Mouse (Mus musculus): Measurements from ENCODE around the gene Tex22.

Gene Tex22

GRCm38 (mm10) chr12:113056089-113056488 is 18.2 kb upstream of the Tex22 start:
- no peak for DNase-seq (ENCODE audit: low read depth, low spot score)

- DNase-seq (ENCODE audit: low read depth, low spot score), result no peak
These were observed 14.1 kb upstream of the Tex22 start for GRCm38 (mm10) chr12:113060178-113060577.

GRCm38 (mm10) chr12:113061606-113062005 is 12.7 kb upstream of the Tex22 start:
- no peak for DNase-seq (ENCODE audit: low read depth, low spot score)

- DNase-seq (ENCODE audit: low read depth, low spot score), result no peak
These were observed 12.1 kb upstream of the Tex22 start for GRCm38 (mm10) chr12:113062201-113062600.

GRCm38 (mm10) chr12:113063700-113064099 is 10.6 kb upstream of the Tex22 start:
- no peak for DNase-seq (ENCODE audit: low read depth, low spot score)

- no peak for DNase-seq (ENCODE audit: low read depth, low spot score)
These were observed 6.3 kb upstream of the Tex22 start for GRCm38 (mm10) chr12:113068002-113068401.

GRCm38 (mm10) chr12:113069389-113069788 is 4.9 kb upstream of the Tex22 start:
- DNase-seq (ENCODE audit: low read depth, low spot score), result no peak

DNA sequence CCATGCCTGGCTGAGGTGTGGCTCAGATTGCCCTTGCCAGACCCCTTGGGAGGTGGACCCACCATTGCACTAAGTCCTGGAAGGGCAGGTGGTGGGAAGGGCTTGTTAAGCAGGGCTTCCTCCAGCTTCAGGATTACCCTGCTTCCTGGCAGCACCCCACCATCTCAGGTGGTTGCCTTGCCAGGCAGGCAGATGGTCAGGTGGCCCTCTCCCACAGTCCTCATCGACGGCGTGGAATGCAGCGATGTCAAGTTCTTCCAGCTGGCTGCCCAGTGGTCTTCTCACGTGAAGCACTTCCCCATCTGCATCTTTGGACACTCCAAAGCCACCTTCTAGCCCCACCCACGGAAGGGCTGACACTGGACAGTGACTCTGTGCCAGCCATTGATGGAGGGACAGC is 3.0 kb upstream of the Tex22 start:
- no peak for DNase-seq (ENCODE audit: low read depth, low spot score)

DNA sequence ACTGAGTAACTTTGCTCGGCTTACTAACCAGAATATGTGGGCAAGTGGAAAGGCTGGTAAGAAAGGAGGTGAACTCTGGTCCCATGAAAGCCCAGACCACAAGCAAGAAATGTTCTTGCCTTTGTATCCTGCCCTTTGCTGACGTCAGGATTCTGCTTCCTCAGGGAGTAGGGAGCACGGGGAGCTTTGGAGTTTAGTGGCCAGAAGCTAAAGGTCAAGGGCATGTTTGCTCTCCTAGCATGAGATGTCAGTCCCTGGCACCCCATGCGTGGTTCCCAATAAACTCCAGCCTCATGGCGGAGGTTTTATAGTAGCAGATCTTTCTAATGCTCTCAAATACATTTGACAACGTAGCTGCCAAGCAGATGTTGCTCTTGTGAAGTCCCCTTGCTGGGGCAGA is 2.5 kb upstream of the Tex22 start:
- DNase-seq (ENCODE audit: low read depth, low spot score), result no peak

- DNase-seq (ENCODE audit: low read depth, low spot score), result no peak
These were observed 628 bp upstream of the Tex22 start for GRCm38 (mm10) chr12:113073420-113074328.

DNA sequence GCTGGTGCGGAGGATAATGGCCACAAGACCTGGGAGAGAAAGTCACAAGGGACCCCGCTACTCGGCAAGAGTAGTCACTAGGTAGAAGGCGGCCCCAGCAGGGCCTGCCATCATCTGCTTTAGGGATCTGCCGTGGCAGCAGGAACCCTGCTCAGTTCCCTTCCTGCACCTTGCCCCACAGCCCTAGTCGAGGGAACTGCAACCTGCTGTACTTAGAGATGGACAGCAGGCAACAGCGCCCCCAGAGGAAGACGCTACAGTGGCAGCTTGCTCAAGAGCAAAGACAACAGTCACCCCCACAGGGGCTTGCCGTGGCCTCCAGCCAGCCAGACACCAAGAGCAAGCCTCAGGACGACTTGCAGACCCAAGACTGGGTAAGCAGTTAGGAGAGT is 757 bp downstream of the Tex22 start:
- peak; percentile 67 for DNase-seq (ENCODE audit: low read depth, low spot score)

GRCm38 (mm10) chr12:113075486-113075885 is 1.2 kb downstream of the Tex22 start:
- no peak for DNase-seq (ENCODE audit: low read depth, low spot score)

DNA sequence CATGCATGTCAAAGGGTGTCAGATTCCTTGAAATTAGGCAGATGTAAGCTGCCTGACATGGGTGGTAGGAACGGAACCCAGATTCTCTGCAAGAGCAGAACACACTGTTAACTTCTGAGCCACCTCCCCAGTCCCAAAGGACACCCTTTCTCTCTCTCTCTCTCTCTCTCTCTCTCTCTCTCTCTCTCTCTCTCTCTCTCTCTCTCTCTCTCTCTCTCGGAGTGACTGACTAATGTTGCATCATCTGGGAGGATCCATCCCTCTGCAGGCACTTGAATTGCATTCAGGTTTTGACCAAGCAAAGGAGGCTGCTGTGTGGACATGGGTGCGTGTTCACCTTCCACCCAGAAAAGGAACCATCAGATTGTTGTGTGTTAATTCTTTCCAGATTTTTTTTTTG is 13.0 kb downstream of the Tex22 start:
- no peak for DNase-seq (ENCODE audit: low read depth, low spot score)

DNA sequence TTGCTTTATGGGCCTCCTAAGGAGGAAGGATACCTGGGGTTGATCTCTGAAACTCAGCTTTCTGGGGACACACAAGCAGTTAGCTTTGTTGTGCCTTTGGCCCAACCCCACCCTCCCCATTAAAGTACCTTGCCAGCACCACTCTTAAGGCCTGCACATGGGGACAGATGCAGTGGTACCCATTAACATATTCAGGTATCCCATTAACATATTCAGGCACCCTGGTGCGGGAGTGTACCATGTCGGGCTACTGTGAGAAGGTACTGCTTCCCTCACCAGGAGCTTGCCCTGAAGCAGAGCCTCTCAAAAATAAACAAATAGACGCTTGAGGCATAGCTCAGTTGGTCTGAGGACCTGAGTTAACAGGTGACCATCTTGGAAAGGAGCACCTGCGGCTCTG is 13.7 kb downstream of the Tex22 start:
- no peak for DNase-seq (ENCODE audit: low read depth, low spot score)

GRCm38 (mm10) chr12:113089107-113089506 is 14.8 kb downstream of the Tex22 start:
- no peak for DNase-seq (ENCODE audit: low read depth, low spot score)

- DNase-seq (ENCODE audit: low read depth, low spot score), result no peak
These were observed 15.8 kb downstream of the Tex22 start for GRCm38 (mm10) chr12:113090053-113090452.

DNA sequence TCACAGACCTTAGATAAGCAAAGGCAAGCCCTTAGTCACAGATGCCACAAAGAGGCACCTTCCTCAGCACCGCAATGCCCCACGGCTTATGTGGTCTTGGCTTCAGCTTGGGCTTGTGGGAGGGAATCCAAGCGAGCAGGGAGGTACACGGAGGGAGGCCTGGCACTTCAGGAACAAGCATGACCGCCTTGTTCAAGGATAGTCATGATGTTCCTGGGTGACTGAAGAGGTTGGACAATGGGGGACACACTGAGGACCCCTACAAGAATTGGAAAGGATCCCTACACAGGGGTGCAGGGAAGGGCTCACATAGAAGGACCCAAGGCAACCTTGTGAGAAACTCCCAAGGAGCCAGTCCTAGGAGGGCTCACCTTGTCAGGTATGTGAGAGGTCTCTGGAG is 22.7 kb downstream of the Tex22 start:
- DNase-seq (ENCODE audit: low read depth, low spot score), result no peak

- no peak for DNase-seq (ENCODE audit: low read depth, low spot score)
These were observed 23.5 kb downstream of the Tex22 start, which contains the start of gene Mta1 for GRCm38 (mm10) chr12:113097749-113098281. Mta1 (plus strand) TSS chr12:113098278.

DNA sequence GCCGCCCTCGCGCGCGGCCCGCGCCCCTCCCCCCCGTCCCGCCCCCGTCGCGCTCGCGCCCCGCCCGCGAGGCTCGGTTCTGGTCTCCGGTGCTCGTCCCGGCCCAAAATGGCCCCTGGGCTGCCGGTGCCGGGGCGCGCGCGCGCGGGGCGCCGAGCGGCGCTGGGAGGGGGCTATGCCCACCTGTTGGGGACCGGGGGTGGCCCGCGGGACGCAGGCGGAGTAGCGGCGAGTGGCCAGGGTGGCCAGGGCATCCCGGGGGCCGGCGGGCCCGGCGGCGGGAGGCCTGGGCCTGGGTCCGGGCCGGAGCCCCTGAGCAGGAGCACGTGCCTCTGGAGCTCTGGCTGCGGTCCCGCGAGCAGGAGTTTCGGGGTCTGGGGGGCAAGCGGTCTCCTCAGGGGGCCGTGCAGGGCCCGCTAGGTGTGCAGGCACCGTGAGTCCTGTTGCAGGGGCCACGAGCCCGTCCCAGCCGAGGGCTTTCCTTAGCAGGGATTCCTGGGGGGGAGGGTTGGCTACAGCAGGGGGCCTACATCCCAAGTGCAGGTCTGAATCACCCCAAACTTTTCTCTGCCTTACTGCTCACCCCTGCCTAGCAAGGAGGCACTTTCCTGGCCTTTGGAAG is 24.3 kb downstream of the Tex22 start:
- no peak for DNase-seq (ENCODE audit: low read depth, low spot score)

DNA sequence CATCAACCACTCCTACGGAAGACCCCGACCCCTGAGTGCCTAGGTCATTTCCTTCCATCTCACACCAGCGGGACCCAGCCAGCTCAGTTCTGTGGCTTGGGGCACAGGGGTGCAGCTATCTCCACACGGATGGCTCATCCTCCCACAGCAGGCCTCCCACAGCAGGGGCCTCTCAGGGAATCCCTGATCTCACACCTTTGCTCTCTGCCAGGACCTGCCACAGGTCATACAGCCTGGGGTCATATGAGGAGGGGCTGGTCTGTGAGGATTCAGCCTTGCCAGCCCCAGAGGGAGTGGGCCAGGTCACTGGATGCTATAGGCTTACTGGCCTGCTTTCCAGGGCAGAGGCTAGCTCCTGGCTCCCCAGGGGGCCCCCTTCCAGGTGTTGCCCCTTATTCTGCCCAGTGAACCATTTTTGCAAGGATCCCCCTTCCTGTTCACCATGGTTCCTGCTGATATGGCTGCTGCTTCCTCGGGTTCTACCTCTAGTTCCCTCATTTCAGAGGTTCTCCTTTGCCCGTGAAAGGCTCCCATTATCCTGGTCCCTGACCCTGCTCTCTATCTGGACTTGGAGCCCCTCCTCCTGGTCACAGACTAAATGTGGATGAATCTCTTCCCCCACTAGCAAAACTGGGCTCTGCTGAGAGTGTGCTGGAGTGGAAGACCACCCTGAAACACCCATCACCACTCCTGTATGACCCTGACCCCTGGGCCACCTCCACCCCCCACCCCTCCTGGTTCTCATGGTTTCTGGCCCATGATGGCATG is 25.4 kb downstream of the Tex22 start:
- no peak for DNase-seq (ENCODE audit: low read depth, low spot score)

DNA sequence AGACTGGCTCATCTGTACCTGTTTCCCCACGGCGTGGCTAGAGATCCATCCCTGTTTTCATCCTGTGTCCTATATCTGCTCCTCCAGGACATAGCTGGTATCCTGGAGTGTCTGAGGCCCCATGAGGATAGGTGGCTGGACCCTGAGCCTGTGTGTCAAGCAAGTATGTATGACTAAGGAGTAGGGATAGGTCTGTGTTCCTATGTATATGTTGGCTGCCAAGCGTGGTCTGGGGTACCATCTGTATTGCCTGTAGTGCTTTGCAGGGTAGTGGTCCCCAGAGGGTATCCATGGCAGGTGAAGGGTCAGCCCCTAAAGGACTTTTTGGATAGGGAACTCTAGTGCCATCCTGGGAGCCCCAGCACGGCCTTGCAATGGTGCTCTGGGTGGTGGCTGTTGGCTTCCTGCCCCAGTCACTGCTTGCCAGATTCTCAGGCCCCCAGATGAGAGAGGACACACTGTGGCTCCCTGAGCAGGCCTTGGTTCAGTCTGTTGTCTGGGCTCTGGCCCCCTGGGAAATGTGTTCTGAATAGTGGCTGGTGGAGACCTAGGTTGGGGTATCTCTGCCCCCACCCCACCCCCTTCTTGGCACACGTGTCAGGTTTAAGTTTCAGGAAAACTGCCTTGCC is 26.3 kb downstream of the Tex22 start:
- no peak for DNase-seq (ENCODE audit: low read depth, low spot score)
